ENCODE assay signal across 9 mouse cellular contexts in genomic region chr15:100573946-100574345, GRCm38 (mm10). TPM values are rescaled to one million over a fixed set of nuclear protein-coding genes. Genes with fewer than 3 reads are reported as not detected.
A peak's percentile ranks its signal among the peaks of the same experiment; 100 is the strongest.
DNase-seq lines count a peak whose midpoint lies in the region; ATAC-seq and TF ChIP-seq lines count a peak whose summit lies in the region.
"Had no signal": no experiment of that assay in that cellular context is flagged by ENCODE, and none has a peak within 500 bp of the region (broad histone marks: within the 10 kb centered on the region; RNA-seq: fewer than 3 reads in every experiment).

No protein-coding gene starts in this region.

- DNase-seq in liver, adult 2 months (ENCODE audit: extremely low read depth, low read depth, low spot score) = peak; percentile 14
- DNase-seq in liver = no peak
- peak; percentile 68 for DNase-seq in kidney, adult 9 months
- peak; percentile 71 for DNase-seq in midbrain, postnatal 0 days (ENCODE audit: low spot score)
- DNase-seq in gastrocnemius, postnatal 25 days = no peak
- DNase-seq in thymus, postnatal 4 days = no peak
- DNase-seq: cerebellum, adult 8-10 months had no signal

- peak overlapping the region; percentile 22; the same call in 1 of the 2 replicates for H3K4me2 ChIP-seq in heart, embryonic 13.5 days
- no peak overlapping the region for H3K4me2 ChIP-seq in midbrain, postnatal 0 days (ENCODE audit: low read depth, low read length, poor library complexity, severe bottlenecking)

- 60% methylated on average over 6 of the region's 6 CpGs for WGBS in liver, adult 2 months
- 30% methylated on average over 6 of the region's 6 CpGs for WGBS in heart, embryonic 13.5 days
- WGBS in midbrain, postnatal 0 days = 58% methylated on average over 6 of the region's 6 CpGs

- ATAC-seq in heart, embryonic 13.5 days (ENCODE audit: extremely low read depth, insufficient number of reproducible peaks, low FRiP score, low TSS enrichment) = no peak
- ATAC-seq in midbrain, postnatal 0 days (ENCODE audit: low FRiP score) = no peak

- TF ChIP-seq CTCF in liver, adult 2 months (IDR thresholded peaks at IDR 0.05; ENCODE audit: low read depth, low read length) = no peak
- no peak for TF ChIP-seq CTCF in midbrain, postnatal 0 days (IDR thresholded peaks at IDR 0.05)

- H3K9me3 ChIP-seq in heart, embryonic 13.5 days = no peaks in the 10 kb centered on the region
- H3K9me3 ChIP-seq in midbrain, postnatal 0 days (ENCODE audit: low read length) = no peaks in the 10 kb centered on the region

- no peak overlapping the region for H3K9ac ChIP-seq in liver, adult 2 months (ENCODE audit: low read depth, low read length)
- peak overlapping the region; percentile 52 for H3K9ac ChIP-seq in heart, embryonic 13.5 days
- no peak overlapping the region for H3K9ac ChIP-seq in midbrain, postnatal 0 days (replicated peaks; ENCODE audit: low read length, poor library complexity, severe bottlenecking)

- peak overlapping the region; percentile 11; the same call in 1 of the 2 replicates for H3K27ac ChIP-seq in liver, adult 2 months (replicated peaks; ENCODE audit: insufficient read depth, low read depth, low read length)
- peak overlapping the region; percentile 68 for H3K27ac ChIP-seq in heart, embryonic 13.5 days (replicated peaks)
- H3K27ac ChIP-seq in midbrain, postnatal 0 days (ENCODE audit: low read depth, low read length) = peak overlapping the region; percentile 38; the same call in 1 of the 2 replicates

- H3K4me3 ChIP-seq in liver, adult 2 months (ENCODE audit: insufficient read depth, low read depth, low read length) = no peak overlapping the region
- H3K4me3 ChIP-seq in heart, embryonic 13.5 days = no peak overlapping the region
- H3K4me3 ChIP-seq in midbrain, postnatal 0 days (ENCODE audit: low read depth, low read length) = no peak overlapping the region
- H3K4me3 ChIP-seq: myocyte had no signal

- H3K36me3 ChIP-seq in liver, adult 2 months (ENCODE audit: control insufficient read depth, insufficient read depth, low read length) = no peaks in the 10 kb centered on the region
- peaks cover 8% of the 10 kb centered on the region; the same call in 1 of the 2 replicates for H3K36me3 ChIP-seq in heart, embryonic 13.5 days
- H3K36me3 ChIP-seq in midbrain, postnatal 0 days (ENCODE audit: insufficient read depth, low read length) = peaks cover 24% of the 10 kb centered on the region

- no peaks in the 10 kb centered on the region for H3K79me2 ChIP-seq in liver, adult 2 months (ENCODE audit: control insufficient read depth, insufficient read depth, low read length)

- no peaks in the 10 kb centered on the region for H3K27me3 ChIP-seq in liver, adult 2 months (ENCODE audit: control insufficient read depth, insufficient read depth, low read length)
- no peaks in the 10 kb centered on the region for H3K27me3 ChIP-seq in heart, embryonic 13.5 days (replicated peaks)
- no peaks in the 10 kb centered on the region for H3K27me3 ChIP-seq in midbrain, postnatal 0 days (ENCODE audit: insufficient read depth, low read length)

- TF ChIP-seq POLR2A in liver, adult 2 months (IDR thresholded peaks at IDR 0.05; ENCODE audit: extremely low read depth, insufficient read depth, low read length) = no peak

- no peaks in the 10 kb centered on the region for H3K4me1 ChIP-seq in liver, adult 2 months (ENCODE audit: control insufficient read depth, insufficient read depth, low read length)
- H3K4me1 ChIP-seq in heart, embryonic 13.5 days = peaks cover 14% of the 10 kb centered on the region
- H3K4me1 ChIP-seq in midbrain, postnatal 0 days (ENCODE audit: insufficient read depth, low read length) = no peaks in the 10 kb centered on the region

RNA-seq across cellular contexts. Expression of gene Tfcp2, which starts 22.1 kb away (rescaled TPM):
- total RNA-seq in liver, adult 2 months (2014; rRNA removed) = 4.0 and 5.9 TPM in 2 replicates
- polyA plus RNA-seq in liver, adult 2 months (2012; rRNA removed) = 3.9 and 5.8 TPM in 2 replicates
- 19.2 and 20.6 TPM in 2 replicates for polyA plus RNA-seq in heart, embryonic 13.5 days (2015; fragmentation: Nextera tagmentation; extraction: Ambion mirVana)
- total RNA-seq in midbrain, postnatal 0 days (2014; rRNA removed) = 30.4 and 33.6 TPM in 2 replicates
- 33.0 and 36.7 TPM in 2 replicates for polyA plus RNA-seq in midbrain, postnatal 0 days (2015; fragmentation: Nextera tagmentation; extraction: Ambion mirVana)
- 10 to 100 TPM in 1 of 2 experiments, 1 to 10 TPM in 1; 9.3 to 11.1 TPM for total RNA-seq in gastrocnemius, postnatal 25 days (2021)

RNA-seq across cellular contexts. Expression of gene Pou6f1, which starts 25.8 kb away (rescaled TPM):
- total RNA-seq in liver, adult 2 months (2014; rRNA removed) = 1.9 and 2.0 TPM in 2 replicates
- 3.1 and 5.5 TPM in 2 replicates for polyA plus RNA-seq in liver, adult 2 months (2012; rRNA removed)
- 4.4 and 5.6 TPM in 2 replicates for polyA plus RNA-seq in heart, embryonic 13.5 days (2015; fragmentation: Nextera tagmentation; extraction: Ambion mirVana)
- 78.4 and 111 TPM in 2 replicates for total RNA-seq in midbrain, postnatal 0 days (2014; rRNA removed)
- polyA plus RNA-seq in midbrain, postnatal 0 days (2015; fragmentation: Nextera tagmentation; extraction: Ambion mirVana) = 26.7 and 30.6 TPM in 2 replicates
- total RNA-seq in gastrocnemius, postnatal 25 days (2021) = 10 to 100 TPM; 12.3 to 12.5 TPM

RNA-seq across cellular contexts. Expression of gene Dazap2, which starts 41.2 kb away (rescaled TPM):
- total RNA-seq in liver, adult 2 months (2014; rRNA removed) = 50.3 and 60.2 TPM in 2 replicates
- polyA plus RNA-seq in liver, adult 2 months (2012; rRNA removed) = 395 and 460 TPM in 2 replicates
- polyA plus RNA-seq in heart, embryonic 13.5 days (2015; fragmentation: Nextera tagmentation; extraction: Ambion mirVana) = 202 and 203 TPM in 2 replicates
- 89.3 and 148 TPM in 2 replicates for total RNA-seq in midbrain, postnatal 0 days (2014; rRNA removed)
- 133 and 134 TPM in 2 replicates for polyA plus RNA-seq in midbrain, postnatal 0 days (2015; fragmentation: Nextera tagmentation; extraction: Ambion mirVana)
- total RNA-seq in gastrocnemius, postnatal 25 days (2021) = 10 to 100 TPM; 51.9 to 55.1 TPM

Comparison
In these comparisons a context has a peak if more than half of its experiments do, and no peak if none do; other contexts are left out.
1. DNase-seq: peak in liver, adult 2 months (single experiment), kidney, adult 9 months (single experiment) and midbrain, postnatal 0 days (single experiment); none in liver (single experiment), gastrocnemius, postnatal 25 days (single experiment) and thymus, postnatal 4 days (single experiment).
2. H3K27ac ChIP-seq: peak in every context shown above with its lines; median percentile 68 in heart, embryonic 13.5 days; 38 in midbrain, postnatal 0 days; 11 in liver, adult 2 months.